Mouse (Mus musculus) hematopoietic stem cell, adult 5-6 weeks (primary cell): ENCODE data around the gene Agap2. TPM values are rescaled to one million over a fixed set of nuclear protein-coding genes. Genes with fewer than 3 reads are reported as not detected.
"Not testable (repeated sequence)": the region's sequence is repeated elsewhere in the genome, so short reads cannot be mapped to it uniquely, and the experiment has no call there.

ENCODE experiments used
- ATAC-seq, 2 experiments: fragments of 125-278 bp in 1 of 2; replicated peaks in 1 of 2; 2 replicates each; pipeline ENCODE4 v1.8.0; 2016 to 2017; ENCODE audit warnings: inconsistent platforms in 2 of 2, mild to moderate bottlenecking in 2 of 2, moderate number of reproducible peaks in 2 of 2, low read depth in 1 of 2, moderate TSS enrichment in 1 of 2; ENCODE audit not compliant: low FRiP score in 2 of 2, poor library complexity in 2 of 2, severe bottlenecking in 2 of 2, insufficient read depth in 1 of 2, low TSS enrichment in 1 of 2
- total RNA-seq: library from RNA; stranded (forward); fragments of 172-1452, 232-1000 nt; gene quantifications from 2 replicates; pipeline ENCODE4 v1.2.3, GENCODE M21; 2017

The Agap2 gene
- total RNA-seq, 1 experiment from 2014 or later: 89.6 TPM

- ATAC-seq: no peak
Measured at GRCm38 (mm10) chr10:127056490-127056889, 18.6 kb upstream of the Agap2 start.

- peak; percentile 71 to 76 for ATAC-seq
Measured at GRCm38 (mm10) chr10:127058161-127058560, 16.9 kb upstream of the Agap2 start.

- no peak for ATAC-seq
Measured at GRCm38 (mm10) chr10:127058708-127059107, 16.4 kb upstream of the Agap2 start.

DNA sequence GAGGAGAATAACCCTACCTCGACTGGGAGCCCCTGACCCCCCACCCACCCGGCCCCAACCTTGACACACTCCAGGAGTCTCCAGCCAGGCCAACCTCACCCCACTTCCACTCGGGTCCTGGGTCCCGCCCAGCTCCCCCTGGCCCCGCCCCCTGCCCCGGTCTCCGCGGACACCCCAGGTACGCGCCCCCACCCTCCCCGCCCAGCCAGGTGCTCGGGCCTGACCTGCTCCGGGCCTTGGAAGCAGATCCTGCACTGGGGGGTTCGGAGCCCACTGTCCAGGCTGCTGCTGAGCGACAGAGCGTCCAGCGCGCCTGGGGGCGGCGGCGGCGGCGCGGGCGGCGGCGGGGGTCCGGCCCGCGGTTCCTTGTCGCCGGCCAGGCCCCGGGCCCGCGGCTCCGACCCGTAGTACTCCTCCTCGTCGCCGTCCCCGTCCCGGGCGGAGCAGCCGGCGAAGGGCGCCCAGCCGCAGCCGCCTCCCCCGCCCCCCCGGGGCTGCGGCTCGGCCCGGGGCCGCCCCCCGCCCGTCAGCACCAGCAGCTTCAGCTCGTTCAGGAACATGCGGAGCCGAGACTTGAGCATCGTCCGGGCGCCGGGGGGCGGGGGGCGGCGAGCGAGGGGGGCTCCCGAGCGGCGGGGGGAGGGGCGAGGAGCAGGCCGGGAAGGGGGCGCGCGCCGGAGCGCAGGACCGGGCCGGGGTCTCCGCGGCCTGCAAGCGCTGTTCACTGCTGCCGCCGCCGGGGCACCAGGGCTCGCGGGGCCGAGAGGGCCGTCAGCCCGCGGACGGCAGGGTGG, 15.7 kb upstream of the Agap2 start:
- ATAC-seq: no peak

DNA sequence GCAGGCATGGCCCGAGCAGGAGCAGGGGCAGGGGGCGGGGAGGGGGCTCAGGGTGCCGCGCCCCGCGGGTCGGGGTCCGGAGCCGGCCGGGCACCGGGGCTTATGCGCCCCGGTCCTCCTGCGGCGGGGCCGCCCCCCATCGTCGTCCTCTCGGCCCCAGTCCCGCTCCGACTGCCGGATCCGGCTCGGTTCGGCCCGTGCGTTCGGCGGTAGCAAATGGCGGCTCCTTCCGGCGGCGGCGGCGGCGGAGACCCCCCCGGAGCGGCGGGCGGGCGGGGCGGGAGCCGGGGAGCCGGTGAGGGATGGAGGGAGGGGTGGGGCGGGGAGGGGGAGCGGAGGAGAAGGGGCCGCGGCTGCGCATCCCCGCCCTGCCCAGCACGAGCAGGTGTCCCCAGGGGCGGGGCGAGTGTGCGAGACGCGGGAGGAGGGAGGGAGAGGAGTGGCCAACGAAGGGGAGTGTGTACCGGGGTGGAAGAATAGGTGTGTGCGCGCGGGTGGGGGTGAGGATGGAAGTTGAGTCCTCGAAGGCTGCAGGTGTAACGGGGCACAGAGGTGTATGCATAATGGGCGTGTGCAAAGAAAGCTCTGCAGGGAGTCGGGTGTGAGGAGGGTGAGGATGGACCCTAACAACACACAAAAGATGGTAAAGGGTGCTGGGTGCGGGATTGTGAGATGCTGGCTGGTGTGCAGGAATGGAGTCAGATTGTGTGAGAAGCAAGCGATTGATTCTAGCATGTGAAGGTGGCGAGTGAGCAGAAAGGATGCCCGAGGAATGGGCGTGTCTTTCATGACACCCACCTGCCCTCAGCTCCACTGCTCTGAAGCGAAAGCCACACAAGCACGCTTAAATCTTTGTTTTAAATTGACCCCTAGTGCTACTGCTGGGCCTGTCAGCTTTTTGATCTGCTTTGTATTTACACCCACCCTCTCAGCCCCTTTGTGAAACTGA, 14.8 kb upstream of the Agap2 start, which contains the start of gene March9:
Gene March9, minus strand, starts transcription at position 217 of the 949 bp plus-strand sequence.
- no peak for ATAC-seq

DNA sequence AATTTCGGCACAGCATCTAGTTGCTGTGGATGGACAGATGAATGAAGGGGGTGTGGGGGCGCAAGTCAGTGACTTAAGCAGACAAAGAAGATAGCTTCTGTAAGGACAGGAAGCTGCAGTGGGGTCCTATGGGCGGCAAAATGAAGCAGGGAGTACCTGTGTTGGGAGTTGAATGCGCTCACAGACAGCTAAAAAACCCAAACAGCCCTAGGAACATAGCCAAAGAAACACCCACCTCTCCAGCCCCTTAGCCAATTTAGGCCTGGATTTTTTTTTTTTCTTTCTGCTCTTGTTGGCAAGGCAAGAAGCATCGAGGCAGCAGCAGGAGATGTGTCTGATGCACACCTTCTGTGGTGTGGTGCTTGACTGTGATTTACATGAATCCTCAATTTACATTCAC, 14.0 kb upstream of the Agap2 start:
- no peak for ATAC-seq

DNA sequence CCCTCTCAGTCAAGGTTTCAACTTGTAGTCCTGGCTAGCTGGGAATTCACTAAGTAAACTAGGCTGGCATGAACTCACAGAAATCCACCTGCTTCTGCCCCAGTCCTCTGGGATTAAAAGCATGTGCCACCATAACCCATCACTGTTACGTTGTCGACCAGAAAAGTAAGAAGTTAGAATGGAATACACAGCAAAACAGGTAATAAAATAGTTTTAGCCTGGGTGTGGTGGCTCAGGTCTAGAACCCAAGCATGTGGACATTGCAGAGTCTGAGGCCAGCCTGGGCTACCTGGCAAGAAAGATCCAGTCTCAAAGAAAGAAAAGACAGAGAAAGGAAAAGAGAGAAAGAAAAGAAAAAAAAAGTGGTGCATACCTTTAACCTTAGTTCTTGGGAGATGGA, 13.6 kb upstream of the Agap2 start:
- no peak for ATAC-seq

- ATAC-seq: not testable (repeated sequence)
Measured at GRCm38 (mm10) chr10:127062101-127062500, 13.0 kb upstream of the Agap2 start.

DNA sequence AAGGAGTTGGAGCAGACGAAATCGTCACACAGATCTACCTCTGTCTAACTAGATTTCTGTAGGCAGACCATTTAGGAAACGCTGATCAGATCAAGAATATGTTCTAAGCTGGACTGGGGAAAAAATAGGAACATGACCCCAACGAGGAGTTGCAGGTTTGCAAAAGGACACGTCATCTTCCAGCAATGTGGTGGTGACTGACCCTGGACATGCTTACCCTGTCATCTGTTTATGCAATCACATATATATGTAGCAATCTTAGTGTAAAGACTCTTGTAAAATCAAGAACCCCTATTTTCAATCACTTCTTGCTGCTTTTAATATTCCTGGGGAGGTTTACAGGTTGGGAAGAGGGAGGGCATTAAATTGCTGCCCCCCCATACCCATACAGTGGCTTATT, 12.6 kb upstream of the Agap2 start:
- ATAC-seq: no peak

GRCm38 (mm10) chr10:127063239-127063872, 11.7 kb upstream of the Agap2 start, which contains the start of gene Cdk4:
Gene Cdk4, plus strand, starts transcription at chr10:127063534.
- peak; percentile 77 to 86 for ATAC-seq

DNA sequence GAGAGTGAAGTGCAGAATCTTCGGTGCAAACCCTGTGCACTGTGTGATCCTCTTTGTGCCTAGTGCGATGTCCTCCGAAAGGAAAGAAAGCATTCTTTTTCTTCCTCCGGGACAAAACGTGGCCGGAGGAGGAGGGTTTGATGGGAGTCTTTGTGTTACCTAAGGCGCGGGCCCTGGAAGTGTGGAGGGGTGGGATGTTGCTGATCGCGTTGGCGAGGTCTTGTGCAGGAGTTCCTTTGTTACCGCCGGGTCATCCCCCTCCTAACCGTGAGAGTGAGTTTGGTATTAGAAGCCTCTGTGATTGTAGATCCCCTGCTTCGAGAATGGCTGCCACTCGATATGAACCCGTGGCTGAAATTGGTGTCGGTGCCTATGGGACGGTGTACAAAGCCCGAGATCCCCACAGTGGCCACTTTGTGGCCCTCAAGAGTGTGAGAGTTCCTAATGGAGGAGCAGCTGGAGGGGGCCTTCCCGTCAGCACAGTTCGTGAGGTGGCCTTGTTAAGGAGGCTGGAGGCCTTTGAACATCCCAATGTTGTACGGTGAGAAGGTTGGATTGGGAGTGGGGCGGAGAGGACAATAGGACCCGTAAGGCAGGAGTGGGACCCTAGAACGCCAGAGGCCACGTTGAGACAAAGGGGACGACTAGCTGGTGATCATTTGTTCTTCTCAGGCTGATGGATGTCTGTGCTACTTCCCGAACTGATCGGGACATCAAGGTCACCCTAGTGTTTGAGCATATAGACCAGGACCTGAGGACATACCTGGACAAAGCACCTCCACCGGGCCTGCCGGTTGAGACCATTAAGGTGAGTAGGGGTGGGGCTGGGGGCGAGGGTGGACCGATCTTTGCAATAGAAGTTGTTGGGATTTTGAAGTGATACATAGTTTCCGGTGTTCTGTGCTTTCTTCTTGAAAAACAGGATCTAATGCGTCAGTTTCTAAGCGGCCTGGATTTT, 10.9 kb upstream of the Agap2 start:
- no peak for ATAC-seq

GRCm38 (mm10) chr10:127065981-127066380, 9.1 kb upstream of the Agap2 start:
- ATAC-seq: no peak

DNA sequence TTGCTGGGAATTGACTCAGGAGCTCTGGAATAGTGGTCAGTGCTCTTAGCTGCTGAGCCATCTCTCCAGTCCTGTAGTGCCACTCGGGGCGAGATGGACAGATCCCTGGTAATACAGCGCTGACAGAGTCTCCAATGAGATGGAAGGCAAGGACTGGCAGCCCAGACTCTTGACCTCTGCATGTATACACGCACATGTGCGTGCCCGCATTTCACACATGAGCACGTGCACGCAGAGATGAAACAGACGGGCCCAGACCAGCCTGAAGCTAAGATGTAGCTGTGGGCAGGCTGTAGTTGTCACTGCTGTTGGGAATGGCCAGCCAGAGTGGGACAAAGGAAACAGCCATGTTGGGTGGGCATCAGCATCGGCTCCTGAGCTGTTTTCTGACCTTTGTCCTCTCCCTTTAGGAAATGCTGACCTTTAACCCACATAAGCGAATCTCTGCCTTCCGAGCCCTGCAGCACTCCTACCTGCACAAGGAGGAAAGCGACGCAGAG, 8.5 kb upstream of the Agap2 start:
- ATAC-seq: no peak

DNA sequence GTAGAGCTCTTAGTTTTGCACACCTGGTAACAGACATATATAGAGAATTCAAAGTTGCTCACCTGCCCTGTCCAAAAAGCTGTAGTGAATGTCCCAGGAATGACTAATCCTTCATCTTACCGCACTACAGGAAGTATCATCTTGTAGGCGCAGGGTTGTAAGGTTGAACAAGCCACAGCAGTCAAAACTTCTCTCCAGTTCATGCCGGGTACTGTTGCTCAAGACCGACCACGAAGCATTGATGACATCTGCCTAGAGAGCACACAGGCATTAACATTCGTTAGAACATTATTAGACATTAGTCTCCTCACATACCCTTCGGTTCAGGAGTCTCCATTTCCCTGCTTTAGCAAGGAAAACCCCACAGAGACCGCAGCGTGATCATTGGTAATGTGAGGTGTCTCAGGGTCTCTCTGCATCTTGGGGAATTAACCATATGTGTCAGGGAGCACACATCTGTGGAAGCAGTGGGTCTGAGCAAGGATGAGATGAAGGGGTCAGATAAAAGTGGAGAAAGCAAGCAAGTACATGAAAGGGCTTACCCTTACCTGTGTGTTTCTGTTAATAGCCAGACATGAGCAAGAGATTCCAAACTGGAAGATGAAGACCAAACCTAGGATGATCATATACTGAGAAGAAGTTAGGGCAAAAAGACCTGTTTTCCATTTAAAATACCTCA, 6.6 kb upstream of the Agap2 start:
- ATAC-seq: no peak

- ATAC-seq: peak in 1 of 2 experiments; percentile 14; a peak in 3 of 4 replicates
Measured at GRCm38 (mm10) chr10:127069281-127070189, 5.5 kb upstream of the Agap2 start.
